Mouse (Mus musculus) heart, embryonic 14.5 days (tissue): ENCODE data around the gene Gm47841. TPM values are rescaled to one million over a fixed set of nuclear protein-coding genes. Genes with fewer than 3 reads are reported as not detected.
A peak's percentile ranks its signal among the peaks of the same experiment; 100 is the strongest.

Experiments
- ATAC-seq: fragments of 200-750 bp; cut with Nextera tagmentation; 2 replicates; pipeline ENCODE4 v1.8.0; 2017; ENCODE audit warnings: low read depth, moderate TSS enrichment; ENCODE audit not compliant: insufficient number of reproducible peaks, insufficient read depth, low FRiP score
- H3K27ac ChIP-seq, 2 experiments: fragments of 200-500 bp in 1 of 2; fragments of 300-500 bp in 1 of 2; sonication (generic) in 1 of 2; replicated peaks in 1 of 2; 2 replicates each; pipeline ENCODE4 v1.5.1; 2012 to 2014; ENCODE audit warnings: low read depth in 2 of 2, low read length in 2 of 2, control low read depth in 1 of 2, mild to moderate bottlenecking in 1 of 2, mixed read lengths in 1 of 2; ENCODE audit not compliant: control insufficient read depth in 1 of 2, insufficient read depth in 1 of 2
- H3K27me3 ChIP-seq: fragments of 300-500 bp; sonication (generic); 2 replicates; pipeline ENCODE4 v1.6.1; 2014; ENCODE audit warnings: mild to moderate bottlenecking, low read length, control low read depth; ENCODE audit not compliant: control insufficient read depth, insufficient read depth
- H3K36me3 ChIP-seq: fragments of 300-500 bp; sonication (generic); 2 replicates; pipeline ENCODE4 v1.6.1; 2014; ENCODE audit warnings: mild to moderate bottlenecking, control low read depth, low read length, mixed read lengths; ENCODE audit not compliant: control insufficient read depth, insufficient read depth
- H3K4me1 ChIP-seq, 2 experiments: fragments of 200-500 bp in 1 of 2; fragments of 300-500 bp in 1 of 2; sonication (generic) in 1 of 2; 2 replicates each; pipeline ENCODE4 v1.6.1; 2012 to 2014; ENCODE audit warnings: low read length in 2 of 2, control low read depth in 1 of 2, mixed read lengths in 1 of 2; ENCODE audit not compliant: control insufficient read depth in 2 of 2, insufficient read depth in 2 of 2
- H3K4me2 ChIP-seq: fragments of 300-500 bp; sonication (generic); 2 replicates; pipeline ENCODE4 v1.6.1; 2014; ENCODE audit warnings: mild to moderate bottlenecking, low read length
- H3K4me3 ChIP-seq, 2 experiments: fragments of 200-500 bp in 1 of 2; fragments of 300-500 bp in 1 of 2; sonication (generic) in 1 of 2; 2 replicates each; pipeline ENCODE4 v1.5.1; 2012 to 2014; ENCODE audit warnings: low read length in 2 of 2, mild to moderate bottlenecking in 2 of 2, control low read depth in 1 of 2, low read depth in 1 of 2, moderate library complexity in 1 of 2; ENCODE audit not compliant: control insufficient read depth in 1 of 2, insufficient read depth in 1 of 2
- H3K9ac ChIP-seq: fragments of 300-500 bp; sonication (generic); 2 replicates; pipeline ENCODE4 v1.6.1; 2014; ENCODE audit warnings: mild to moderate bottlenecking, low read length
- H3K9me3 ChIP-seq: fragments of 300-500 bp; sonication (generic); 2 replicates; pipeline ENCODE4 v1.6.1; 2016; ENCODE audit warnings: low read length, control low read depth; ENCODE audit not compliant: control insufficient read depth
- WGBS: fragments of 180-500 bp; shearing (Covaris S2); extraction: QIAGEN DNeasy Blood & Tissue Kit; methylation state at CpG from one replicate; pipeline ENCODE4 v1.1.7; 2014; 5-methylcytosine and 5-hydroxymethylcytosine counted together
- polyA plus RNA-seq: library from polyadenylated mRNA; unstranded; fragments of >200 nt; fragmentation: Nextera tagmentation; extraction: Ambion mirVana; gene quantifications from 2 replicates; pipeline ENCODE4 v1.2.1, GENCODE M21; 2014

Gene Gm47841
- polyA plus RNA-seq, 1 experiment from 2014 or later: not detected

- Histone ChIP-seq H3K4me1 (peaks cover 3 to 15% of the 10 kb centered on the region in 2 experiments), H3K9me3 (no peaks in the 10 kb centered on the region), H3K4me3 (no peak overlapping the region), H3K4me2 (no peak overlapping the region), H3K27me3 (peaks cover 91% of the 10 kb centered on the region), H3K9ac (no peak overlapping the region), H3K36me3 (0 out of 2 replicates have a peak, but pooled peaks cover 2% of the 10 kb centered on the region), H3K27ac (no peak overlapping the region)
- ATAC-seq: no peak
- 70% methylated on average over 10 of the region's 10 CpGs for whole genome bisulfite sequencing
Observed at GRCm38 (mm10) chr15:101051869-101052268, 4.7 kb upstream of the Gm47841 start.

GRCm38 (mm10) chr15:101048338-101048896 is 1.2 kb upstream of the Gm47841 start:
- H3K36me3 ChIP-seq: 0 out of 2 replicates have a peak, but pooled peaks cover 2% of the 10 kb centered on the region
- no peaks in the 10 kb centered on the region for H3K9me3 ChIP-seq
- ATAC-seq: no peak
- H3K27ac ChIP-seq: no peak overlapping the region
- peaks cover 97% of the 10 kb centered on the region for H3K27me3 ChIP-seq
- no peak overlapping the region for H3K4me3 ChIP-seq
- no peak overlapping the region for H3K4me2 ChIP-seq
- peaks cover 5 to 18% of the 10 kb centered on the region in 2 experiments for H3K4me1 ChIP-seq
- H3K9ac ChIP-seq: no peak overlapping the region
- 55% methylated on average over 5 of the region's 5 CpGs for WGBS

- Histone ChIP-seq H3K27me3 (peaks cover 94% of the 10 kb centered on the region), H3K4me1 (peaks cover 5 to 14% of the 10 kb centered on the region in 2 experiments), H3K4me2 (peak overlapping the region; percentile 93), H3K9ac (peak overlapping the region; percentile 64), H3K4me3 (peak overlapping the region; percentile 44 to 49), H3K27ac (no peak overlapping the region), H3K36me3 (0 out of 2 replicates have a peak, but pooled peaks cover 2% of the 10 kb centered on the region), H3K9me3 (no peaks in the 10 kb centered on the region)
- under 1% methylated on average over 59 of the region's 77 CpGs for WGBS
- ATAC-seq: 0 out of 2 replicates have a peak, but pooled peaks have one; percentile 15
Observed at GRCm38 (mm10) chr15:101046527-101047193, 537 bp downstream of the Gm47841 start.

- H3K9ac ChIP-seq: peak overlapping the region; percentile 64
- 0 out of 2 replicates have a peak, but pooled peaks cover 2% of the 10 kb centered on the region for H3K36me3 ChIP-seq
- no peaks in the 10 kb centered on the region for H3K9me3 ChIP-seq
- peak overlapping the region; percentile 44 to 49 for H3K4me3 ChIP-seq
- H3K4me2 ChIP-seq: peak overlapping the region; percentile 93
- no peak overlapping the region for H3K27ac ChIP-seq
- H3K27me3 ChIP-seq: peaks cover 95% of the 10 kb centered on the region
- WGBS: 1% methylated on average over 43 of the region's 43 CpGs
- ATAC-seq: 0 out of 2 replicates have a peak, but pooled peaks have one; percentile 18
- peaks cover 5 to 14% of the 10 kb centered on the region in 2 experiments for H3K4me1 ChIP-seq
Observed at GRCm38 (mm10) chr15:101046039-101046526, 1.1 kb downstream of the Gm47841 start.

GRCm38 (mm10) chr15:101044531-101044930 is 2.7 kb downstream of the Gm47841 start:
- H3K9ac ChIP-seq: no peak overlapping the region
- WGBS: 33% methylated on average over 6 of the region's 6 CpGs
- H3K9me3 ChIP-seq: no peaks in the 10 kb centered on the region
- no peak overlapping the region for H3K4me2 ChIP-seq
- H3K36me3 ChIP-seq: no peaks in the 10 kb centered on the region
- ATAC-seq: no peak
- H3K4me1 ChIP-seq: peaks cover 5 to 14% of the 10 kb centered on the region in 2 experiments
- peaks cover 95% of the 10 kb centered on the region for H3K27me3 ChIP-seq
- H3K27ac ChIP-seq: no peak overlapping the region
- H3K4me3 ChIP-seq: no peak overlapping the region

- H3K9me3 ChIP-seq: no peaks in the 10 kb centered on the region
- H3K4me2 ChIP-seq: no peak overlapping the region
- peaks cover 92% of the 10 kb centered on the region for H3K27me3 ChIP-seq
- 22% methylated on average over 6 of the region's 6 CpGs for WGBS
- H3K4me1 ChIP-seq: peaks cover 5 to 14% of the 10 kb centered on the region in 2 experiments
- ATAC-seq: no peak
- H3K36me3 ChIP-seq: no peaks in the 10 kb centered on the region
- no peak overlapping the region for H3K4me3 ChIP-seq
- H3K9ac ChIP-seq: no peak overlapping the region
- no peak overlapping the region for H3K27ac ChIP-seq
Observed at GRCm38 (mm10) chr15:101042613-101043012, 4.6 kb downstream of the Gm47841 start.

GRCm38 (mm10) chr15:101041966-101042365 is 5.2 kb downstream of the Gm47841 start:
- H3K9ac ChIP-seq: no peak overlapping the region
- H3K4me2 ChIP-seq: no peak overlapping the region
- H3K36me3 ChIP-seq: no peaks in the 10 kb centered on the region
- no peaks in the 10 kb centered on the region for H3K9me3 ChIP-seq
- peaks cover 3 to 11% of the 10 kb centered on the region in 2 experiments for H3K4me1 ChIP-seq
- 39% methylated on average over 6 of the region's 6 CpGs for WGBS
- no peak for ATAC-seq
- no peak overlapping the region for H3K4me3 ChIP-seq
- peaks cover 86% of the 10 kb centered on the region for H3K27me3 ChIP-seq
- H3K27ac ChIP-seq: no peak overlapping the region
